Mouse (Mus musculus): ENCODE results near the gene B4galt3.
A peak's percentile ranks its signal among the peaks of the same experiment; 100 is the strongest.
"Not testable (repeated sequence)": the region's sequence is repeated elsewhere in the genome, so short reads cannot be mapped to it uniquely, and the experiment has no call there.

The B4galt3 gene

GRCm38 (mm10) chr1:171283188-171284160, 13.3 kb downstream of the B4galt3 start:
- DNase-seq (ENCODE audit: low read depth, low spot score): no peak

DNA sequence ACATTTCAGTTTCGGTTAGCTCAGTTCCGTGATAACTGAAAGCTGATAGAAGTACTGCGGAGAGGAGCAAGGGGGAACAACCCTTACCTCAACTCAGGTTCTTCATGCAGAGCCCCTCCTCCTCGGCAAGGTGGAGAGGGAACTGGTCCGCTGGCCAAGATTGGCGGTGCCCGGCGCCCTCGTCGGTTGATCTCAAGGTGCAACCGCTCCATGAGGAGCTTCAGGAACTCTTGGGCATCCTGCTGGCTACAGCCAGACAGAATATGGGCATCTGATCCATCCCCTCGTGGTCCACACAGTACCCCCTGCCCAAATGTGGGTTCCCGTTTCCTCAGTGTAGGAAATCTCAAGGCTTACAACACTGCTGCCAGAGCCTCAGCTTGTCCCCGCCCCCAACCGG, 14.4 kb downstream of the B4galt3 start:
- DNase-seq (ENCODE audit: low read depth, low spot score): no peak

DNA sequence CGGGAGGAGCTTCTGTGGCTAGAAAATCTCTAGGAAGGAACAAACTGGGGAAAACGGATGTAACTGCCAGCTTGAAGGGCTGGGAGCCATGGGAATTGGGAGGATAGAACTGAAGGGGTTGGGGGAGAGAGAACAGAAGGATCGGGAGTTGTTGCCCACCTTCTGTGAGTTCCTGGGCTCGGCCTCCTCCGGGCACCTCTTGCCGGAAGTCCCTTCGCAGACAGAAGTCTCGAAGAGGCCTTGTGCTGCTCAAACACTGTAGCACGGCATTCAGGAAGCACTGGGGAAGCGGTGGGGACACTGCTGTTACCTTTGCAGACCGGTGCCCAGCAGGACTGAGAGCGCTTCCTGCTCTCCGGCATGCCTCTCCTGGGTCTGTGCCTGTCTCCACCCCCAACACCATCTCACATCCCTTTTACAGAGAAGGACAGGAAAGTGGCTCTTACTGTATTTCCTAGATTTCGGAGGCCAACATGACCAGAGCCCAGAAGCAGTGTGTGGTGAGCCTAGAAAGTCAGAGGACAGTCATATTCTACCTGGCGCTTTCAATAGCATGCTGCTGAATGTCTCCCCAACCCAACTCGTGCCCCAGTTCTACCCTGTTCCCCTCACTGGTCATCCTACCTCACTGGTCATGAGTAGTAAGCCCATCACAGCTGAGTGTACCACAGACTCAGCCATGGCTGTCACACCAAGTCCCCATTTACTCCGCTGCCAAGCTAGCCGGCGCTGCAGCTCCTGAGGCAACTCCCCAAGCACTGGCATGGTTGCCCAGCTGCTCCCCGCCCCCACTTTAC, 15.2 kb downstream of the B4galt3 start:
- no peak for DNase-seq (ENCODE audit: low read depth, low spot score)

GRCm38 (mm10) chr1:171286517-171286916, 16.4 kb downstream of the B4galt3 start:
- DNase-seq (ENCODE audit: low read depth, low spot score): no peak

GRCm38 (mm10) chr1:171287136-171288081, 17.3 kb downstream of the B4galt3 start, which contains the start of gene Usp21:
TSS of gene Usp21 (minus strand) at chr1:171287991.
- peak; percentile 90 for DNase-seq (ENCODE audit: low read depth, low spot score)

DNA sequence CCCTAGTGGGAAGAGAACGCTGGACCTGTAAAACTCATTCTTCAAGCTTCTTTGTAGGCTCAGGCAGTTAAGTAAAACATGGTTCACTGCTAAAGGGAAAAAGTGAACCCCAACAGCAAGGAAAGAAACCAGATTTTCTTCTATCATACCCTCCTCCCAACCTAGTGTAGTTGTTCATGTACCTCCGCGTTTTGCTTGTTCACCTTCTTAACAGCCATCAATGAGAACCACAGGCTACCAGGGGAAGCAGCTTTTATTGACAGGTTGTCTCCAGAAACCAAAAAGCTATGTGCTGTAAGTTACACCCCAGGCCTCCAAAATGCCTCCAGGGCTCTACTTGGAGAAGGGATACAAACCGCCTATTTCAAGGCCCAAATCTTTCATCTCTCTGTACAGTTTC, 18.2 kb downstream of the B4galt3 start:
- no peak for DNase-seq (ENCODE audit: low read depth, low spot score)

DNA sequence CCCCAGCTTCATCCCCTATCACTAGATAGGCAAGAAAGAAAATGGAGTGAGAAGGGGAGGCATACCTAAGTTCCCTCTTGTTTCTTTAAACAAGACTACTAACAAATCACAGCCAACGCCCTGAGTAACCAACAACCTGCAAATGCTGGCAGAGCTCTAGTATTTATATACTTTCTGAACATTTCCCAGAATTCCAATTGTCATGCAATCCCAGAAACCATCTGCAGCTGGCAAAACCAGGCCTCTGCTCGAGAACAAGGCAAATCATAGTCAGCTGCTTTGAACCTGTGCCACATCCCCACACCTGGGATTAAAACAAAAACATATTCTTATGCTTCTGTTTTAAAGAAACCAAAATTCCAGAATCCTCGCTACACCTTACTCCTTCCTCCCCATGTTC, 23.2 kb downstream of the B4galt3 start:
- no peak for DNase-seq (ENCODE audit: low read depth, low spot score)

DNA sequence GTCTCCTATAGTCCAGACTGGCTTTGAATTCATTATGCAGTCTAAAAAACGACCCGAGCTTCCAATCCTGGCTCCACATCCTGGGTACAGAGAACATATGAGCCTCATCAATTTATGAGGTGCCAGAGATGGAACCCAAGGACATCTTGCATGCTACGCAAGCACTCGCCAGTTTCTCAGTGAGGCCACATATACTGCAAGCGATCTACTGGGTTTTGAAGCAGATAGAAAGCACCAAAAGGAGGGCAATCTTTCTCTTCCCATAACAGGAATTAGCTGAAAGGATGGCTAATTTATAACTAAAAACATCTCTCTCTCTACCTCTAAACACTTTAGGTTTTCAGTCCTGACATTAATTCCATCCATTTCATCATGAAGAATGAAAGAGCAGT, 23.8 kb downstream of the B4galt3 start:
- no peak for DNase-seq (ENCODE audit: low read depth, low spot score)

DNA sequence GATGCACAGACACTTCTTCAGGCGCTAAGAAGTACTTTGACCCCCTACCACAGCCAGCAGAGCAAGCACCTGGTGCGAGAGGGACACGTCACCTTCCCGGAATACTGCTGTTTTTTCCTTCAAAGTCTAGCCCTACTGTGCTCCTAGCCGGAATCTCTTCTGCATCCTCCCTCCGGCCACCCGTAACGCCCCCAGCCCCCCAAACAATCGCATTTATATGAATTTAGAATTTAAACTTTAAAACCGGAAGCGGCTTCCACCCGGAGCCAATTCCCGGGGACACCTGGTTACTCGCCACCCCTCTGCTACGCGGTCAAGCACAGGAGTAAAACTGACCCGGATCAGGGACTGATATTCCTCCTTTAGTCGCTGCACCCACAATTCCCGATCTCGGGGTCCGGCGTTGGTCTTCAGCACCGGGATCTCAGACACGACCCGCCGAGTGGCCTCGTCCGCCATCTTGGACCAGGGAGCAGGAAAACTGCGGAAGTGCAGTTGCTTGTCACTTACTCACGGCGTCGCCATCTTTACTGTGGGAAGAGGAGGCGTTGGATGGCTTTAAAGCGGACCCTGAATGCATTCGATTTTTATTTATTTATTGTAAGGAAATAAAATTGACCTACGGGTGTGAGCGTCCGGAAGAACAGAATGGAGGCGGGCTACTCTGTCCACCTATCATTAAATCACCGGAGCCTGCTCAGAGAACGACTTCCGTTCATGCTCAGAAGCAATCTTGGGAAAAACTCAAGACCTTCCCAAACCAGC, 24.4 kb downstream of the B4galt3 start, which contains the start of gene Ufc1:
Gene Ufc1, minus strand, starts transcription at position 727 of the 765 bp plus-strand sequence.
- peak; percentile 86 for DNase-seq (ENCODE audit: low read depth, low spot score)

- DNase-seq (ENCODE audit: low read depth, low spot score): no peak
Measured at GRCm38 (mm10) chr1:171295063-171295402, 24.9 kb downstream of the B4galt3 start.

DNA sequence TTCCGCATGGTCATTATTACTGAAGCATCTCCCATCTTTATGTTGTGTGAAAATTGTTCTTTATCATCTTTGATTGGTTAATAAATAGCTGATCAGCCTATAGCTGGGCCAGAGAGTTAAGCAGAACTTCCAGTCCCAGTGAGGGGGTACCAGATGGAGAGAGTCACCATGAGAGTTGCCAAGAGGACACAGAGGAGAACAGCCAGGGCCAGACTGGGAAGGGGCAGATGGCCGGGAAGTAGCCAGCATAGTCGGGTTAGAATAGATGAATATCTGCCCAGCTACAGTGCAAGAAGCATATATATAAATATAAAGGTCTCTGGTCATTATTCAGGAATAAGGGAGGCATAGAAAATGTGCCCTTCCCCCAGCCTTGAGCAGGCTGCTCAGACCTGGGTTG, 28.1 kb downstream of the B4galt3 start:
- DNase-seq (ENCODE audit: low read depth, low spot score): no peak

DNA sequence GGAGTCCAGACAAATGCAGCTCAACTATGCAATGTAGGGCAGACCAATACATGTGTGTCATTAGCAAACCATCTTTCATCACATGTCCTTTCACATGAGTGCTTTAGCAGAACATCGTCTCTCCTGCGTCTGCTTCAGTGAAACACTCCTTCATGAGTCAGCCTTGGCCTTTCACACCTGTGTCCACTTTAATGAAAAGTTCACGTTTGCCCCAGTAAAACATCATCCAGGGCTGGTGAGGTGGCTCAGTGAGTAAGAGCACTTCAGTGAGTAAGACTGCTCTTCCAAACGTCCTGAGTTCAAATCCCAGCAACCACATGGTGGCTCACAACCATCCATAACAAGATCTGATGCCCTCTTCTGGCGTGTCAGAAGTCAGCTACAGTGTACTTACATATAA, 36.0 kb downstream of the B4galt3 start:
- DNase-seq (ENCODE audit: low read depth, low spot score): not testable (repeated sequence)

GRCm38 (mm10) chr1:171309321-171309720, 39.2 kb downstream of the B4galt3 start:
- DNase-seq (ENCODE audit: low read depth, low spot score): no peak

GRCm38 (mm10) chr1:171319748-171320147, 49.6 kb downstream of the B4galt3 start:
- no peak for DNase-seq (ENCODE audit: low read depth, low spot score)

DNA sequence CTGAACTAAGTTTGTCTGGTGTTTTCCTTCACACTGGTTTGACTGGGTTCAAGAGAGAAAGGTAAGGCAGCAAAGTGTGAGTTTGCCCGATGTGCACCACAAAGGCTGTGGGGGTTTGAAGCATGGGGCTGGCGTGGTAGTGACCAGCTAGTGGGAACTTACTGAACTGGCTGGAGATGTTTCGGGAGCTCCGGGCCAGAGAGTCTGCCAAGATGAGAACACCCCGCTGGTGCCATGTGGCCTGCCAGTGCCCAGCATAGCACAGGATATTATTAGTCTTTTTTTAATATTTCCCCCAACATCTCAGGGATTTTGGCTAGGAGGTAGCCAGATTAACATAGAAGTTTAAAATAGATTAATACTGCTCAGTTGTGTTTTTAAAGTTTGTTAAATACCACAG, 50.0 kb downstream of the B4galt3 start:
- no peak for DNase-seq (ENCODE audit: low read depth, low spot score)

DNA sequence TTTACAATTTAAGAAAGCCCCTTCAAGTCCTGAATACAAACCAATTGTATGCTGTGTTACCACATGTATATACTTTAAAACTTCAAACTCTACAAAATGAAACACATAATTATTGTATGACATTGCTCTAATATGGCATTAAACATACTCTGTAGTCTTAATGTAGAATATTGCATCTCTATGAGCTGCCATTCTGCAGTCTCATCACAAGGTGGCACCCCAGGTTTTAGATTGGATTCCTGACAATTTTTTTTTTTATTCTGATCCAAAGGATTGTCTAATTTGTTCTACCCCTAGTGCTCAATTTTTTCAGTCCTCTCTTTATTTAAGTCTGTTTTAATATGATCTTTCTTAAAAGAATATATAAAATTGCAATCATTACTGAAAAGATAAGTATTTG, 51.3 kb downstream of the B4galt3 start:
- DNase-seq (ENCODE audit: low read depth, low spot score): no peak

- no peak for DNase-seq (ENCODE audit: low read depth, low spot score)
Measured at GRCm38 (mm10) chr1:171322012-171322411, 51.9 kb downstream of the B4galt3 start.

- no peak for DNase-seq (ENCODE audit: low read depth, low spot score)
Measured at GRCm38 (mm10) chr1:171325571-171325970, 55.4 kb downstream of the B4galt3 start.
